In the genomic region with DNA sequence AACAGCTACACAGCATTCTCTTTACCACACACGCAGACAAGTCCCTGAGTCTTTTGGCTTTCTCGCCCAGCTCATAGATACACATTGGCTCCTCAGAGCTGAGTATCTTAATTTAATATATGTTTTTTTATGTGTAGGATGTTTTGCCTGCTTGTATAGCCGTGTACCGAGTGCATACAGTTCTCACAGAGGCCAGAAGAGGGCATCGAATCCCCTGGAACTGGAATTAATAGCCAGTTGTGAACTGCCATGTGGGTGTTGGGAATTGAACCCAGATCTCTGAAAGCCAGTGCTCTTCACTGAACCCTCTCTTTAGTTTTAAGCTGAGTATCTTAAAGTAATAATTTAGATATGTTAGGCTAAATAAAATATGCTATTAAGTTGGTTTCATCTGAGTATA, we compare ENCODE assay signal across 18 mouse cellular contexts. TPM values are rescaled to one million over a fixed set of nuclear protein-coding genes. Genes with fewer than 3 reads are reported as not detected.
DNase-seq lines count a peak whose midpoint lies in the region; ATAC-seq and TF ChIP-seq lines count a peak whose summit lies in the region.
"Had no signal": no experiment of that assay in that cellular context is flagged by ENCODE, and none has a peak within 500 bp of the region (broad histone marks: within the 10 kb centered on the region; RNA-seq: fewer than 3 reads in every experiment).

No protein-coding gene starts in this region.

- TF ChIP-seq CTCF in hindbrain, postnatal 0 days (IDR thresholded peaks at IDR 0.05; ENCODE audit: low read depth), result peak; percentile 19; the same call in 1 of the 2 replicates

- 89% methylated on average over 5 of the region's 5 CpGs for WGBS in hindbrain, postnatal 0 days
- WGBS in hindbrain, embryonic 13.5 days, result 93% methylated on average over 5 of the region's 5 CpGs

- no peak for ATAC-seq in hindbrain, postnatal 0 days
- no peak for ATAC-seq in hindbrain, embryonic 13.5 days (ENCODE audit: low FRiP score)

- H3K36me3 ChIP-seq in hindbrain, postnatal 0 days (ENCODE audit: insufficient read depth, low read length), result peaks cover 39% of the 10 kb centered on the region
- H3K36me3 ChIP-seq in hindbrain, embryonic 13.5 days, result peaks cover 62% of the 10 kb centered on the region
- H3K36me3 ChIP-seq in ES-E14 (ENCODE audit: control insufficient read depth, insufficient read depth, low read length, poor library complexity, severe bottlenecking), result peaks cover 30% of the 10 kb centered on the region

- no peak overlapping the region for H3K27ac ChIP-seq in hindbrain, postnatal 0 days
- no peak overlapping the region for H3K27ac ChIP-seq in hindbrain, embryonic 13.5 days
- H3K27ac ChIP-seq in ES-E14 (ENCODE audit: insufficient read depth, low read depth, low read length, poor library complexity, severe bottlenecking), result no peak overlapping the region
- H3K27ac ChIP-seq: liver, embryonic 13.5 days had no signal

- no peak overlapping the region for H3K4me2 ChIP-seq in hindbrain, postnatal 0 days (ENCODE audit: low read depth, low read length)
- H3K4me2 ChIP-seq in hindbrain, embryonic 13.5 days, result no peak overlapping the region
- H3K4me2 ChIP-seq: heart, embryonic 12.5 days; liver, embryonic 13.5 days had no signal

- in situ Hi-C loops in ES-E14 (cut with MboI; ENCODE audit: low sequenced_read_pairs in 2 of 2, unreplicated experiment in 2 of 2), result no loop called here

- H3K4me3 ChIP-seq in hindbrain, postnatal 0 days (ENCODE audit: low read length), result no peak overlapping the region
- H3K4me3 ChIP-seq in hindbrain, embryonic 13.5 days, result no peak overlapping the region
- H3K4me3 ChIP-seq in ES-E14 (ENCODE audit: insufficient read depth in 1 of 2, low read depth in 1 of 2, low read length in 2 of 2, poor library complexity in 1 of 2, severe bottlenecking in 1 of 2), result no peak overlapping the region
- H3K4me3 ChIP-seq: heart, embryonic 12.5 days; liver, embryonic 13.5 days had no signal

- no peak overlapping the region for H3K9ac ChIP-seq in hindbrain, postnatal 0 days (replicated peaks; ENCODE audit: low read length)
- H3K9ac ChIP-seq in hindbrain, embryonic 13.5 days, result no peak overlapping the region
- no peak overlapping the region for H3K9ac ChIP-seq in ES-E14 (ENCODE audit: insufficient read depth, low read depth, low read length, poor library complexity, severe bottlenecking)
- H3K9ac ChIP-seq: heart, embryonic 12.5 days; liver, embryonic 13.5 days had no signal

- H3K27me3 ChIP-seq in hindbrain, postnatal 0 days (ENCODE audit: insufficient read depth, low read length), result no peaks in the 10 kb centered on the region
- H3K27me3 ChIP-seq in hindbrain, embryonic 13.5 days, result no peaks in the 10 kb centered on the region
- H3K27me3 ChIP-seq: heart, embryonic 12.5 days; liver, embryonic 13.5 days had no signal

- no peak for DNase-seq in hindbrain, postnatal 0 days (ENCODE audit: low spot score)
- peak; percentile 26 for DNase-seq in lung, postnatal 36 days
- DNase-seq in lung, postnatal 25 days (ENCODE audit: low spot score), result no peak
- peak; percentile 27 for DNase-seq in ES-E14 (ENCODE audit: low read depth, low spot score)
- DNase-seq in naive thymus-derived CD4-positive, alpha-beta T cell, adult 2 months (ENCODE audit: low read depth), result peak; percentile 26
- no peak for DNase-seq in embryo, embryonic 10 days (ENCODE audit: low spot score)
- no peak for DNase-seq in testis, postnatal 14 days (ENCODE audit: low spot score)
- DNase-seq: adrenal gland, postnatal 10 days; cerebellum, adult 11 months; embryo, embryonic 11 days; layer of hippocampus, postnatal 36 days; liver, embryonic 13.5 days; spleen, adult 18-20 months had no signal

- H3K9me3 ChIP-seq in hindbrain, postnatal 0 days (ENCODE audit: low read length), result no peaks in the 10 kb centered on the region
- no peaks in the 10 kb centered on the region for H3K9me3 ChIP-seq in hindbrain, embryonic 13.5 days
- H3K9me3 ChIP-seq in ES-E14 (ENCODE audit: control insufficient read depth, insufficient read depth, low read depth, low read length), result no peaks in the 10 kb centered on the region
- H3K9me3 ChIP-seq: heart, embryonic 12.5 days; liver, embryonic 13.5 days had no signal

- peaks cover 14% of the 10 kb centered on the region for H3K4me1 ChIP-seq in hindbrain, postnatal 0 days (ENCODE audit: insufficient read depth, low read length)
- peaks cover 26% of the 10 kb centered on the region for H3K4me1 ChIP-seq in hindbrain, embryonic 13.5 days (replicated peaks)
- H3K4me1 ChIP-seq in ES-E14 (ENCODE audit: control insufficient read depth in 2 of 2, insufficient read depth in 2 of 2, low read length in 2 of 2, poor library complexity in 1 of 2), result peaks cover 0 to 3% of the 10 kb centered on the region in 2 experiments; a peak in 2 of 4 replicates

TF ChIP-seq in ES-E14, 5 proteins besides CTCF, POLR2A, EP300 and RAD21:
- TF ChIP-seq ZC3H11A (IDR thresholded peaks at IDR 0.05; ENCODE audit: borderline replicate concordance, low read depth, low read length) (0 out of 2 replicates have a peak, but pooled peaks have one; percentile 21), MAFK (IDR thresholded peaks at IDR 0.05; ENCODE audit: insufficient read depth, low read depth, low read length) (no peak)
TF ChIP-seq in ES-E14: peak in this region for 1.

RNA-seq across cellular contexts. Expression of a gene that starts 5.4 kb away (rescaled TPM):
- 10.8 and 11.6 TPM in 2 replicates for total RNA-seq in hindbrain, postnatal 0 days (2014; rRNA removed)
- polyA plus RNA-seq in hindbrain, postnatal 0 days (2015; fragmentation: Nextera tagmentation; extraction: Ambion mirVana), result 4.7 and 5.3 TPM in 2 replicates
- 15.1 and 15.5 TPM in 2 replicates for polyA plus RNA-seq in hindbrain, embryonic 13.5 days (2015; fragmentation: Nextera tagmentation; extraction: Ambion mirVana)
- total RNA-seq in ES-E14 (2012; rRNA removed), result 9.2 and 9.9 TPM in 2 replicates

RNA-seq across cellular contexts. Expression of a gene that starts 22.2 kb away (rescaled TPM):
- 1.0 TPM in 1 of 2 replicates, not detected in the other for total RNA-seq in hindbrain, postnatal 0 days (2014; rRNA removed)
- polyA plus RNA-seq in hindbrain, postnatal 0 days (2015; fragmentation: Nextera tagmentation; extraction: Ambion mirVana), result 0.40 and 0.62 TPM in 2 replicates
- 0.43 and 0.56 TPM in 2 replicates for polyA plus RNA-seq in hindbrain, embryonic 13.5 days (2015; fragmentation: Nextera tagmentation; extraction: Ambion mirVana)
- total RNA-seq in ES-E14 (2012; rRNA removed), result 13.0 and 17.7 TPM in 2 replicates
- total RNA-seq: gastrocnemius, adult 18-20 months had no signal
- polyA plus RNA-seq: heart, embryonic 12.5 days; liver, embryonic 13.5 days had no signal

RNA-seq across cellular contexts. Expression of a gene that starts 22.7 kb away (rescaled TPM):
- total RNA-seq in hindbrain, postnatal 0 days (2014; rRNA removed), result 8.0 and 8.3 TPM in 2 replicates
- polyA plus RNA-seq in hindbrain, postnatal 0 days (2015; fragmentation: Nextera tagmentation; extraction: Ambion mirVana), result 2.5 and 3.3 TPM in 2 replicates
- 8.5 and 10.0 TPM in 2 replicates for polyA plus RNA-seq in hindbrain, embryonic 13.5 days (2015; fragmentation: Nextera tagmentation; extraction: Ambion mirVana)
- total RNA-seq in ES-E14 (2012; rRNA removed), result 1.9 and 2.1 TPM in 2 replicates

RNA-seq across cellular contexts. Expression of a gene that starts 40.6 kb away (rescaled TPM):
- total RNA-seq in hindbrain, postnatal 0 days (2014; rRNA removed), result 1.4 and 2.0 TPM in 2 replicates
- polyA plus RNA-seq in hindbrain, postnatal 0 days (2015; fragmentation: Nextera tagmentation; extraction: Ambion mirVana), result 1.8 and 2.0 TPM in 2 replicates
- polyA plus RNA-seq in hindbrain, embryonic 13.5 days (2015; fragmentation: Nextera tagmentation; extraction: Ambion mirVana), result 0.71 and 0.91 TPM in 2 replicates
- 0.04 and 0.16 TPM in 2 replicates for total RNA-seq in ES-E14 (2012; rRNA removed)

RNA-seq across cellular contexts. Expression of a gene that starts 49.7 kb away (rescaled TPM):
- not detected in 2 replicates for total RNA-seq in hindbrain, postnatal 0 days (2014; rRNA removed)
- polyA plus RNA-seq in hindbrain, postnatal 0 days (2015; fragmentation: Nextera tagmentation; extraction: Ambion mirVana), result 0.08 TPM in 1 of 2 replicates, not detected in the other
- not detected in 2 replicates for polyA plus RNA-seq in hindbrain, embryonic 13.5 days (2015; fragmentation: Nextera tagmentation; extraction: Ambion mirVana)
- total RNA-seq in ES-E14 (2012; rRNA removed), result 0.11 TPM in 1 of 2 replicates, not detected in the other
- total RNA-seq: adrenal gland, postnatal 10 days; gastrocnemius, adult 18-20 months had no signal
- polyA plus RNA-seq: heart, embryonic 12.5 days; hindbrain, embryonic 11.5 days; kidney, embryonic 16.5 days; liver, embryonic 13.5 days had no signal

Comparison
In these comparisons a context has a peak if more than half of its experiments do, and no peak if none do; other contexts are left out.
1. DNase-seq: peak in lung, postnatal 36 days (single experiment), ES-E14 (single experiment) and naive thymus-derived CD4-positive, alpha-beta T cell, adult 2 months (single experiment); none in hindbrain, postnatal 0 days (single experiment), lung, postnatal 25 days (single experiment), embryo, embryonic 10 days (single experiment) and testis, postnatal 14 days (single experiment).